Mouse (Mus musculus): Measurements from ENCODE around the gene Gpr161. TPM values are rescaled to one million over a fixed set of nuclear protein-coding genes. Genes with fewer than 3 reads are reported as not detected.

Gene Gpr161
- total and polyA plus RNA-seq, 2 experiments from 2014 or later: 0.31 to 2.5 TPM

- Histone ChIP-seq H3K27ac (ENCODE audit: low read depth) (no peak overlapping the region), H3K9ac (replicated peaks; ENCODE audit: low read depth, low read length) (no peak overlapping the region), H3K4me3 (ENCODE audit: low read depth, low read length) (no peak overlapping the region), H3K4me1 (ENCODE audit: control insufficient read depth, insufficient read depth) (no peaks in the 10 kb centered on the region), H3K27me3 (ENCODE audit: control insufficient read depth, insufficient read depth, low read length) (no peaks in the 10 kb centered on the region), H3K36me3 (replicated peaks; ENCODE audit: control insufficient read depth, insufficient read depth, low read length) (peaks cover 4% of the 10 kb centered on the region), H3K9me3 (replicated peaks; ENCODE audit: control insufficient read depth, low read length) (no peaks in the 10 kb centered on the region), H3K4me2 (ENCODE audit: low read depth, low read length) (no peak overlapping the region)
- DNase-seq (ENCODE audit: low spot score) (no peak), ATAC-seq (ENCODE audit: insufficient read depth, low read depth) (no peak)
- no peak for TF ChIP-seq CTCF (IDR thresholded peaks at IDR 0.05; ENCODE audit: low read depth)
- no peak for TF ChIP-seq EP300 (IDR thresholded peaks at IDR 0.05; ENCODE audit: low read depth)
- 93% methylated on average over 4 of the region's 4 CpGs for WGBS
Measured at GRCm38 (mm10) chr1:165370990-165371389, 75.4 kb downstream of the Gpr161 start.

- no peak for ATAC-seq (ENCODE audit: insufficient read depth, low read depth)
- no peaks in the 10 kb centered on the region for H3K27me3 ChIP-seq (ENCODE audit: control insufficient read depth, insufficient read depth, low read length)
Measured at GRCm38 (mm10) chr1:165373839-165374238, 78.2 kb downstream of the Gpr161 start.

More at GRCm38 (mm10) chr1:165373839-165374238, 78.2 kb downstream of the Gpr161 start:
- Histone ChIP-seq H3K27ac (ENCODE audit: low read depth) (no peak overlapping the region), H3K4me2 (ENCODE audit: low read depth, low read length) (no peak overlapping the region), H3K36me3 (replicated peaks; ENCODE audit: control insufficient read depth, insufficient read depth, low read length) (peaks cover 4% of the 10 kb centered on the region), H3K9ac (replicated peaks; ENCODE audit: low read depth, low read length) (no peak overlapping the region), H3K4me3 (ENCODE audit: low read depth, low read length) (no peak overlapping the region), H3K9me3 (replicated peaks; ENCODE audit: control insufficient read depth, low read length) (no peaks in the 10 kb centered on the region), H3K4me1 (ENCODE audit: control insufficient read depth, insufficient read depth) (no peaks in the 10 kb centered on the region)
- TF ChIP-seq EP300 (IDR thresholded peaks at IDR 0.05; ENCODE audit: low read depth) (no peak), CTCF (IDR thresholded peaks at IDR 0.05; ENCODE audit: low read depth) (no peak)
- 71% methylated on average over 9 of the region's 9 CpGs for WGBS
- DNase-seq (ENCODE audit: low spot score): no peak

Other genes starting within 250 kb of the Gpr161 start
- not detected in 2 replicates for gene Tbx19, start 135.0 kb upstream of the Gpr161 start, total RNA-seq (2014; rRNA removed; ENCODE audit: low replicate concordance)
- not detected in 2 replicates for gene Tbx19, start 135.0 kb upstream of the Gpr161 start, polyA plus RNA-seq (2015; fragmentation: Nextera tagmentation; extraction: Ambion mirVana)
- 21.2 and 34.7 TPM in 2 replicates for gene Sft2d2, start 101.4 kb upstream of the Gpr161 start, total RNA-seq (2014; rRNA removed; ENCODE audit: low replicate concordance)
- gene Sft2d2, start 101.4 kb upstream of the Gpr161 start, polyA plus RNA-seq (2015; fragmentation: Nextera tagmentation; extraction: Ambion mirVana): 11.6 and 11.9 TPM in 2 replicates
- 11.7 and 24.8 TPM in 2 replicates for gene Tiprl, start 58.8 kb upstream of the Gpr161 start, total RNA-seq (2014; rRNA removed; ENCODE audit: low replicate concordance)
- gene Tiprl, start 58.8 kb upstream of the Gpr161 start, polyA plus RNA-seq (2015; fragmentation: Nextera tagmentation; extraction: Ambion mirVana): 84.7 and 85.5 TPM in 2 replicates
- 24.1 and 36.8 TPM in 2 replicates for gene Dcaf6, start 164.7 kb downstream of the Gpr161 start, total RNA-seq (2014; rRNA removed; ENCODE audit: low replicate concordance)
- 19.2 and 21.5 TPM in 2 replicates for gene Dcaf6, start 164.7 kb downstream of the Gpr161 start, polyA plus RNA-seq (2015; fragmentation: Nextera tagmentation; extraction: Ambion mirVana)
- 299 and 382 TPM in 2 replicates for gene Mpc2, start 164.8 kb downstream of the Gpr161 start, total RNA-seq (2014; rRNA removed; ENCODE audit: low replicate concordance)
- gene Mpc2, start 164.8 kb downstream of the Gpr161 start, polyA plus RNA-seq (2015; fragmentation: Nextera tagmentation; extraction: Ambion mirVana): 840 and 915 TPM in 2 replicates
- gene Adcy10, start 189.4 kb downstream of the Gpr161 start, total RNA-seq (2014; rRNA removed; ENCODE audit: low replicate concordance): not detected in 2 replicates
- not detected in 2 replicates for gene Adcy10, start 189.4 kb downstream of the Gpr161 start, polyA plus RNA-seq (2015; fragmentation: Nextera tagmentation; extraction: Ambion mirVana)